Mouse (Mus musculus) limb, embryonic 10.5 days (tissue): Measurements from ENCODE around the gene Zfp213. TPM values are rescaled to one million over a fixed set of nuclear protein-coding genes. Genes with fewer than 3 reads are reported as not detected.

Experiments used
- DNase-seq: peaks from one replicate; pipeline ENCODE4 v3.0.0-alpha.2; 2017; ENCODE audit warnings: low spot score
- H3K27ac ChIP-seq: fragments of 300-500 bp; sonication (generic); 2 replicates; pipeline ENCODE4 v1.5.1; 2016; ENCODE audit warnings: mild to moderate bottlenecking
- H3K27me3 ChIP-seq: fragments of 300-500 bp; sonication (generic); 2 replicates; pipeline ENCODE4 v1.6.1; 2016; ENCODE audit warnings: low read depth, mild to moderate bottlenecking; ENCODE audit not compliant: poor library complexity, severe bottlenecking
- H3K36me3 ChIP-seq: fragments of 300-500 bp; sonication (generic); 2 replicates; pipeline ENCODE4 v1.6.1; 2016; ENCODE audit warnings: mild to moderate bottlenecking, moderate library complexity
- H3K4me1 ChIP-seq: fragments of 300-500 bp; sonication (generic); 2 replicates; pipeline ENCODE4 v1.6.1; 2016
- H3K4me3 ChIP-seq: fragments of 300-500 bp; sonication (generic); 2 replicates; pipeline ENCODE4 v1.5.1; 2016; ENCODE audit warnings: mild to moderate bottlenecking, moderate library complexity
- H3K9me3 ChIP-seq: fragments of 300-500 bp; sonication (generic); replicated peaks from 2 replicates; pipeline ENCODE4 v1.6.1; 2016; ENCODE audit warnings: mild to moderate bottlenecking
- WGBS: fragments of 180-500 bp; shearing (Covaris S2); methylation state at CpG from one replicate; pipeline ENCODE4 v1.1.7; 2016; 5-methylcytosine and 5-hydroxymethylcytosine counted together
- polyA plus RNA-seq: library from polyadenylated mRNA; unstranded; fragments of >200 nt; fragmentation: Nextera tagmentation; extraction: Ambion mirVana; gene quantifications from 2 replicates; pipeline ENCODE4 v1.2.1, GENCODE M21; 2016

The Zfp213 gene
- polyA plus RNA-seq = 31.3 and 31.9 TPM in 2 replicates

GRCm38 (mm10) chr17:23563595-23564367 is at the start of gene Zfp213:
Gene Zfp213 (minus strand): TSS chr17:23564238.
- Histone ChIP-seq H3K9me3 (no peaks in the 10 kb centered on the region), H3K4me1 (peaks cover 6% of the 10 kb centered on the region), H3K27ac (peak within 1 kb of the TSS; percentile 94), H3K4me3 (peak within 1 kb of the TSS; percentile 82), H3K36me3 (peaks cover 29% of the 10 kb centered on the region), H3K27me3 (no peaks in the 10 kb centered on the region)
- 2% methylated on average over 59 of the region's 59 CpGs for WGBS
- peak; percentile 97 for DNase-seq

- no peaks in the 10 kb centered on the region for H3K4me1 ChIP-seq
- H3K27me3 ChIP-seq = no peaks in the 10 kb centered on the region
- WGBS = 86% methylated on average over 28 of the region's 28 CpGs
- no peaks in the 10 kb centered on the region; the same call in 1 of the 2 replicates for H3K9me3 ChIP-seq
- H3K36me3 ChIP-seq = no peaks in the 10 kb centered on the region
- H3K4me3 ChIP-seq = no peak overlapping the region
- no peak overlapping the region for H3K27ac ChIP-seq
- DNase-seq = peak; percentile 69
Measured at GRCm38 (mm10) chr17:23610361-23610800, 46.3 kb upstream of the Zfp213 start.

- Histone ChIP-seq H3K9me3 (no peaks in the 10 kb centered on the region; the same call in 1 of the 2 replicates), H3K4me3 (no peak overlapping the region), H3K36me3 (no peaks in the 10 kb centered on the region), H3K27ac (no peak overlapping the region), H3K27me3 (no peaks in the 10 kb centered on the region), H3K4me1 (no peaks in the 10 kb centered on the region)
- DNase-seq = no peak
- 95% methylated on average over 24 of the region's 24 CpGs for WGBS
Measured at GRCm38 (mm10) chr17:23609612-23610011, 45.6 kb upstream of the Zfp213 start.

- DNase-seq = no peak
- WGBS = 89% methylated on average over 8 of the region's 8 CpGs
- Histone ChIP-seq H3K4me1 (peaks cover 22% of the 10 kb centered on the region), H3K27me3 (no peaks in the 10 kb centered on the region), H3K27ac (no peak overlapping the region), H3K9me3 (no peaks in the 10 kb centered on the region), H3K4me3 (no peak overlapping the region), H3K36me3 (no peaks in the 10 kb centered on the region)
Measured at GRCm38 (mm10) chr17:23605220-23605619, 41.2 kb upstream of the Zfp213 start.

GRCm38 (mm10) chr17:23604394-23604793 is 40.4 kb upstream of the Zfp213 start:
- Histone ChIP-seq H3K36me3 (no peaks in the 10 kb centered on the region), H3K4me3 (no peak overlapping the region), H3K9me3 (no peaks in the 10 kb centered on the region), H3K27ac (no peak overlapping the region), H3K27me3 (no peaks in the 10 kb centered on the region), H3K4me1 (peaks cover 28% of the 10 kb centered on the region)
- DNase-seq = no peak
- WGBS = 79% methylated on average over 7 of the region's 7 CpGs

- no peak for DNase-seq
- Histone ChIP-seq H3K27ac (no peak overlapping the region), H3K4me3 (no peak overlapping the region), H3K4me1 (peaks cover 36% of the 10 kb centered on the region), H3K36me3 (no peaks in the 10 kb centered on the region), H3K27me3 (no peaks in the 10 kb centered on the region), H3K9me3 (no peaks in the 10 kb centered on the region)
- WGBS = 69% methylated on average over 2 of the region's 2 CpGs
Measured at GRCm38 (mm10) chr17:23603542-23603941, 39.5 kb upstream of the Zfp213 start.

- 47% methylated on average over 8 of the region's 8 CpGs for WGBS
- no peaks in the 10 kb centered on the region for H3K27me3 ChIP-seq
- no peak for DNase-seq
- H3K4me3 ChIP-seq = no peak overlapping the region
- no peaks in the 10 kb centered on the region for H3K36me3 ChIP-seq
- peaks cover 40% of the 10 kb centered on the region for H3K4me1 ChIP-seq
- no peaks in the 10 kb centered on the region for H3K9me3 ChIP-seq
- no peak overlapping the region for H3K27ac ChIP-seq
Measured at GRCm38 (mm10) chr17:23603077-23603476, 39.0 kb upstream of the Zfp213 start.

- WGBS = 48% methylated on average over 10 of the region's 10 CpGs
- no peaks in the 10 kb centered on the region for H3K36me3 ChIP-seq
- peaks cover 42% of the 10 kb centered on the region for H3K4me1 ChIP-seq
- no peak overlapping the region for H3K4me3 ChIP-seq
- H3K27ac ChIP-seq = 0 out of 2 replicates have a peak overlapping the region, but pooled peaks have one; percentile 19
- H3K27me3 ChIP-seq = no peaks in the 10 kb centered on the region
- no peak for DNase-seq
- H3K9me3 ChIP-seq = no peaks in the 10 kb centered on the region
Measured at GRCm38 (mm10) chr17:23601836-23602585, 38.0 kb upstream of the Zfp213 start.

GRCm38 (mm10) chr17:23600641-23601622 is 36.9 kb upstream of the Zfp213 start, which contains the start of gene Zscan10:
Gene Zscan10 (plus strand): TSS chr17:23600856.
- H3K9me3 ChIP-seq = no peaks in the 10 kb centered on the region
- 38% methylated on average over 15 of the region's 15 CpGs for WGBS
- H3K4me1 ChIP-seq = peaks cover 42% of the 10 kb centered on the region
- H3K4me3 ChIP-seq = peak within 1 kb of the TSS; percentile 52
- no peaks in the 10 kb centered on the region for H3K36me3 ChIP-seq
- peak within 1 kb of the TSS; percentile 91 for H3K27ac ChIP-seq
- H3K27me3 ChIP-seq = no peaks in the 10 kb centered on the region
- DNase-seq = no peak

GRCm38 (mm10) chr17:23599605-23600063 is 35.6 kb upstream of the Zfp213 start:
- Histone ChIP-seq H3K4me1 (peaks cover 42% of the 10 kb centered on the region), H3K27ac (peak overlapping the region; percentile 91), H3K27me3 (no peaks in the 10 kb centered on the region), H3K9me3 (no peaks in the 10 kb centered on the region), H3K4me3 (peak overlapping the region; percentile 52), H3K36me3 (no peaks in the 10 kb centered on the region)
- no peak for DNase-seq
- WGBS = 43% methylated on average over 7 of the region's 7 CpGs

- Histone ChIP-seq H3K9me3 (no peaks in the 10 kb centered on the region), H3K27ac (peak within 1 kb of the TSS; percentile 91), H3K36me3 (no peaks in the 10 kb centered on the region), H3K4me1 (peaks cover 42% of the 10 kb centered on the region), H3K27me3 (no peaks in the 10 kb centered on the region), H3K4me3 (peak within 1 kb of the TSS; percentile 52)
- 9% methylated on average over 31 of the region's 31 CpGs for WGBS
- peak; percentile 88 for DNase-seq
Measured at GRCm38 (mm10) chr17:23598582-23599552, 34.8 kb upstream of the Zfp213 start, which contains the start of gene Zfp13. Gene Zfp13 (minus strand): TSS chr17:23599487.
